Mouse (Mus musculus) cerebellum, adult 18-20 months (tissue): ENCODE measurements around the gene Lin28a.

Experiments
- DNase-seq, 2 experiments: peaks; one replicate each; pipeline ENCODE4 v3.0.0; 2021

The Lin28a gene

DNA sequence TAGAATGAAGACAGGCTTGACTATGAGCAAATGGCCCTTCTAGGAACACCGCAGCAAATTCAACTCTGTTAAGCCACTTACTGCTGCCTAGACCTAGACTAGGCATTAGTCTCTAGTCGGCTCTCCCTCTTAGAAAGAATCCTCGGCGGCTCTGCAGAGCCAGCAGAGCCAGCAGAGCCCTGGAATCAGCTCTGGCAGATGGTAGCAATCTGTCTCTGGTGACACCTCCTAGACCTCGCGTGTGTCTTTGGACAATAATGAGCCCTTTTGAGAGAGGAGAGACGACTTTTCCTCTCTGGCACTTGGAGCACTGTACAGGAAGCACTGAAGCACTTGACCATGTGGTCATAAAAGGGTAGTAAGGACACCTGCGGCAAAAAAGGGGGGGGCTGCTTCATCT, 46.9 kb downstream of the Lin28a start:
- peak; percentile 26 to 36 for DNase-seq

GRCm38 (mm10) chr4:133970876-133971275, 47.8 kb downstream of the Lin28a start:
- DNase-seq, result peak in 1 of 2 experiments; percentile 17

- peak; percentile 11 to 19 for DNase-seq
Measured at GRCm38 (mm10) chr4:133970196-133970595, 48.4 kb downstream of the Lin28a start.

DNA sequence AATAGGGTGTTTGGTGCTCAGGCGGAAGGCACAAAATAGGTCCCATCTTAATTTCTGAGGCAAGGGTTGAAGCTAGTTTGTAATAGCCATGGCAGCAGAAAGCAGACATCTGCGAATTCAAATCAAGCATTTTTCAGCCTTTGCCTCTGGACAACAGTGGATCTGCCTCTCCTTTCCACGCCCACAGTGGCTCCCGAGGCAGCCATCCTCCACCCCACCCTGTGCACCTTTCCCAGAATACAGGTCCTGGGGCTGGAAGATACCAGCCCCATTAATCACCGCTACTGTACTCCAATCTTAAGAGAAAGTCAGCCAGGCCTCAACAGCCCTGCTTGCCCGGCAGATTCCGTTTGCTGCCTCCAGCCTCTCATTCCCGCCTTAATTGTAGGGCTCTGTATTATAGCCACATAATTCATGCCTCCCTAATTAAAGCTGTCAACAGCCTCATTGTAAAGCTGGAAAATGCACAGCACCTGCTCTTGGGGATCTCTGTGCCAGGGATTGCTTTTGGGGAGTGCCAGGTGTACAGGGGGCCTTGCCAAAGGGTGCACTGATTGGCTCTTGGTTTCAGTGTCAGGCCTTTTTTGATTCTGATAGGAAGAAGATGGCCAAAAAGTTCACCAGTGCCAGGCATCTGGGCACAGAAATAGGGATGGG, 49.4 kb downstream of the Lin28a start:
- DNase-seq, result peak; percentile 13 to 23

GRCm38 (mm10) chr4:133968150-133968921, 50.3 kb downstream of the Lin28a start, which contains the start of gene Hmgn2:
Gene Hmgn2, minus strand, starts transcription at chr4:133968650.
- peak; percentile 43 to 50 for DNase-seq

- peak; percentile 91 to 94 for DNase-seq
Measured at GRCm38 (mm10) chr4:133967866-133968149, 50.8 kb downstream of the Lin28a start.

DNA sequence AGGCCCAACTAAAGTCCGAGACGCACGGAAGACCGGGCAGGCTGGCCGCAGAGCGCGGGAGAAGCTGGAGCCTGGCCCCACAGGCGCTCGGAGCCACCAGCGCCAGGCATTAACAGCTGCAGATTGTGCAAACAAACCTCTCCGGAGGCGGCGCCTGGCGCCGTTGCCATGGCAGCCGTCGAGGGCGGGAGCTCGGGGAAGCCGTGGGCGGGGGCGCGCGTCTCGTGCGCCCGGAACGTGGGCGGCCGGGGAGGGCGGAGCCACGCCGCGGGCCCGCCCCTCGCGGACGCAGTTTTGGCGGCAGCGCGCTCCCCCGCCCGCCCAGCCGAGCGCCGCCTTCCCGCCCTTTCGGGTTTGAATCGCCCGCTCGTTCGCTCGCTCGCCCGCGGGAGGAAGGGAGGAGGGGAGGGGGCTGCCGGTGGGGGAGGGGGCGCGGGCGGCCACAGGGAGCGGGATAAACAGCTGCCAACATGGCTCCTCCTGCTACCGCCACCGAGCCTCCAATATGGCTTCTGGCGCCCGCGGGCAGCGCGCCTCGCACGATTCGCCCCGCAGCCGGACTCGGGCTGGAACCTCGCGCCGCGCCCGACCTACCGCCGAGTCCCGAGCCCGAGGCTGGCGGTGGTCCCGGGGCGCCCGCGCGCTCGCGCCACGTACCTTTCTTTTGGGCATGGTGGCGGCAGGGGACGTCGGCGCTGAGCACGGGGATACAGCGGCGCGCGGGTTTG, 51.3 kb downstream of the Lin28a start:
- DNase-seq, result peak; percentile 97 to 99

DNA sequence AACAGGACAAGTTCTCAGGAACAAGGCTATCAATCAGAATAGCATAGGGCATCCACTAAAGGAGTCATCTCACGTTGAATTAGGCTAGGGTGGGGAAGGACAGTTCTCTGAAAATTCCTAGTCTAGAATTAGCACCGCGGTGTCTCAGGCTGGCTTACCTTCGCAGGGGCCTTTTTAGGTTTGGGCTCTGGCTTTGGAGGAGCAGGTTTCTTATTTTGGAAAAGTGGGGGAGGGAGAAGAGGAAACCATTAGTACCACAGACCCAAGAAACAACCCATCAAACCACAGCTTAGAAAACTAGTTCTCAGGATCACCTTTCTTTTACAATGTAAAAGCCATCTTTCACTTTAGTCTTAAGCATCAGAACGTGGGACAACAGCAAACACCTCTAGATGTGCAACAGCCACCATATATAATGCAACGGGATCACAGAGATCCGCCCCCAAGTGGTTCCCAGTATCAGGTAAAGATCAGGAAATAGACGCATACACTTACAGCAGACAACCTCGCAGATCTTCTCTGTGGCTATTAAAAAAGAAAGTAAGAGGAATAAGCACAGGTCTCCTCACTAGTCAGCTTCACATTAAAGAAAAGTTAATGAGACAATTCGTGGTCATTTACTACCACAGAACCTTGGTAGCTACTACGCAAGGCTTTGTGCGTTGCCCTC, 52.2 kb downstream of the Lin28a start:
- peak in 1 of 2 experiments; percentile 21 for DNase-seq

DNA sequence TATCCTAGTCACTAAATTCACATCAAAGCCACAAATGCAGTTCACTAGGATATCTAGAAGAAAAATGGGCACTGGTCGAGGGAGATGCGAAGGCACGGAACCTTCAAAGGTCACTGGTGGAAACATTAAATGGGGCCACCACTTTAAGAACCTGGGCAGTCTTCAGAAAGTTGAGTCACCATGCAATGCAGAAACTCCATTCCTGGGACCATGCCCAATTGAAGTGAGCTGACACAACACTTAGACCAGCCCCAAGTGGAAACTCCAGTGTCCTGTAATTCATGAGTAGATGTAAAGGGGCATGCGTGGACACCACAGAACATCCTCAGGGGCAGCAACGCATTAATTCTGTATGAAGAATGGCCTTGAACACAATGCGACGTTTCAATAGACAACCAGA, 56.1 kb downstream of the Lin28a start:
- no peak for DNase-seq

GRCm38 (mm10) chr4:133958884-133959283, 59.8 kb downstream of the Lin28a start:
- no peak for DNase-seq

DNA sequence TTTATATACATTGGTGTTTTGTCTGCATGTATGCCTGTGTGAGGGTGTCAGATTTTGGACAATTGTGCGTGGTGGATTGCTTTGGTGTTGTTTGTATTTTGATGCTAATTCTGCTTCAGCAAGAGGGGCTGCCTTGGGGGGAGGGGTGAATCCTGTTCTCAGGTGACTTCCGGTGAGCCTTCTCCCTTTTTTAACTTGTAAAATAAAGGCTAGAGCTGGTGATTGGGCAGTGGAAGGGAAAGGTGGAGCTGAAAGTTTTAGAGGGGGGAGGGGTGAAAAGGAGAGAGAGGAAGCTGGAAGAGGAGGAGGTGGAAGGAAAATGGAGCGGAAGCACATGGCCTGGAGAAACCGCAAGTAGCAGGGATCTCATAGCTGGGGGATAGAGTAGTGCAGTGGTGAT, 62.3 kb downstream of the Lin28a start:
- no peak for DNase-seq
